Mouse (Mus musculus): Measurements from ENCODE around the gene Zbtb8b. TPM values are rescaled to one million over a fixed set of nuclear protein-coding genes. Genes with fewer than 3 reads are reported as not detected.

Zbtb8b gene
- total and polyA plus RNA-seq, 3 experiments = 0.08 to 0.29 TPM; not detected in 1

- Histone ChIP-seq H3K9ac (ENCODE audit: control insufficient read depth, low read depth, low read length, poor library complexity, severe bottlenecking) (no peak overlapping the region), H3K36me3 (ENCODE audit: control insufficient read depth in 1 of 2, insufficient read depth in 2 of 2, low read length in 2 of 2) (peaks cover 0 to 2% of the 10 kb centered on the region in 2 experiments; a peak in 1 of 4 replicates)
Measured at GRCm38 (mm10) chr4:129394089-129394870, 46.4 kb downstream of the Zbtb8b start.

GRCm38 (mm10) chr4:129390936-129391557 is 49.6 kb downstream of the Zbtb8b start:
- no peaks in the 10 kb centered on the region for H3K9me3 ChIP-seq (replicated peaks; ENCODE audit: insufficient read depth, low read length)
- no peak overlapping the region for H3K27ac ChIP-seq (ENCODE audit: control insufficient read depth, low read depth, low read length)
- H3K4me3 ChIP-seq (ENCODE audit: control insufficient read depth in 1 of 2, insufficient read depth in 1 of 2, low read depth in 2 of 2, low read length in 2 of 2) = no peak overlapping the region
- H3K4me1 ChIP-seq (ENCODE audit: control insufficient read depth in 1 of 2, insufficient read depth in 2 of 2, low read length in 2 of 2) = peaks cover 0 to 9% of the 10 kb centered on the region in 2 experiments; a peak in 3 of 4 replicates
- H3K27me3 ChIP-seq (ENCODE audit: control insufficient read depth in 1 of 2, insufficient read depth in 2 of 2, low read length in 2 of 2) = no peaks in the 10 kb centered on the region
- no peak overlapping the region for H3K9ac ChIP-seq (ENCODE audit: control insufficient read depth, low read depth, low read length, poor library complexity, severe bottlenecking)
- H3K79me2 ChIP-seq (ENCODE audit: control insufficient read depth, insufficient read depth, low read length, poor library complexity) = no peaks in the 10 kb centered on the region
- TF ChIP-seq ZNF384 (IDR thresholded peaks at IDR 0.05; ENCODE audit: low read depth, low read length) = no peak
- no peak for TF ChIP-seq TAL1 (IDR thresholded peaks at IDR 0.05; ENCODE audit: low read length)
- no peak for TF ChIP-seq MAX (IDR thresholded peaks at IDR 0.05; ENCODE audit: low read length)
- no peak for TF ChIP-seq EP300 (IDR thresholded peaks at IDR 0.05; ENCODE audit: low read depth in 1 of 2, low read length in 2 of 2)
- no peak for TF ChIP-seq NELFE (IDR thresholded peaks at IDR 0.05; ENCODE audit: low read depth, low read length)
- TF ChIP-seq SIN3A (IDR thresholded peaks at IDR 0.05; ENCODE audit: low read length) = no peak
- no peak for TF ChIP-seq GABPA (IDR thresholded peaks at IDR 0.05; ENCODE audit: low read depth, low read length)
- no peak for TF ChIP-seq RAD21 (IDR thresholded peaks at IDR 0.05; ENCODE audit: low read depth, low read length)
- no peak for TF ChIP-seq CHD2 (IDR thresholded peaks at IDR 0.05; ENCODE audit: low read length)
- TF ChIP-seq RCOR1 (IDR thresholded peaks at IDR 0.05; ENCODE audit: low read depth, low read length) = no peak
- no peak for TF ChIP-seq HCFC1 (IDR thresholded peaks at IDR 0.05; ENCODE audit: low read depth, low read length)
- no peak for TF ChIP-seq USF1 (IDR thresholded peaks at IDR 0.05; ENCODE audit: low read depth, low read length)
- no peak for DNase-seq (ENCODE audit: low read depth, low spot score)
- peaks cover 0 to 7% of the 10 kb centered on the region in 2 experiments; a peak in 2 of 4 replicates for H3K36me3 ChIP-seq (ENCODE audit: control insufficient read depth in 1 of 2, insufficient read depth in 2 of 2, low read length in 2 of 2)

More at GRCm38 (mm10) chr4:129394089-129394870, 46.4 kb downstream of the Zbtb8b start:
- Histone ChIP-seq H3K4me3 (ENCODE audit: control insufficient read depth in 1 of 2, insufficient read depth in 1 of 2, low read depth in 2 of 2, low read length in 2 of 2) (no peak overlapping the region), H3K4me1 (ENCODE audit: control insufficient read depth in 1 of 2, insufficient read depth in 2 of 2, low read length in 2 of 2) (peaks cover 0 to 2% of the 10 kb centered on the region in 2 experiments; a peak in 2 of 4 replicates), H3K9me3 (replicated peaks; ENCODE audit: insufficient read depth, low read length) (no peaks in the 10 kb centered on the region), H3K27me3 (ENCODE audit: control insufficient read depth in 1 of 2, insufficient read depth in 2 of 2, low read length in 2 of 2) (no peaks in the 10 kb centered on the region), H3K27ac (ENCODE audit: control insufficient read depth, low read depth, low read length) (no peak overlapping the region), H3K79me2 (ENCODE audit: control insufficient read depth, insufficient read depth, low read length, poor library complexity) (no peaks in the 10 kb centered on the region)
- DNase-seq (ENCODE audit: low read depth, low spot score) = no peak
- TF ChIP-seq CTCF (IDR thresholded peaks at IDR 0.05 in 2 of 3, conservative IDR thresholded peaks at IDR 0.05 in 1 of 3; ENCODE audit: control insufficient read depth in 1 of 3, insufficient read depth in 1 of 3, low read depth in 2 of 3, low read length in 3 of 3, poor library complexity in 1 of 3, severe bottlenecking in 1 of 3) (no peak), MAX (IDR thresholded peaks at IDR 0.05; ENCODE audit: low read length) (no peak), GABPA (IDR thresholded peaks at IDR 0.05; ENCODE audit: low read depth, low read length) (no peak), TCF12 (IDR thresholded peaks at IDR 0.05; ENCODE audit: low read depth, low read length) (no peak), POLR2A (IDR thresholded peaks at IDR 0.05; ENCODE audit: control insufficient read depth in 1 of 2, insufficient read depth in 1 of 2, low read depth in 1 of 2, low read length in 2 of 2, poor library complexity in 1 of 2) (no peak), RCOR1 (IDR thresholded peaks at IDR 0.05; ENCODE audit: low read depth, low read length) (no peak), ZC3H11A (IDR thresholded peaks at IDR 0.05; ENCODE audit: low read depth, low read length) (no peak), NRF1 (IDR thresholded peaks at IDR 0.05; ENCODE audit: insufficient read depth, low read depth, low read length, poor library complexity, severe bottlenecking) (no peak), E2F4 (IDR thresholded peaks at IDR 0.05; ENCODE audit: borderline replicate concordance, low read depth, low read length) (no peak), GATA1 (IDR thresholded peaks at IDR 0.05; ENCODE audit: low read depth, low read length) (no peak), USF2 (IDR thresholded peaks at IDR 0.05; ENCODE audit: borderline replicate concordance in 1 of 2, insufficient read depth in 1 of 2, low read depth in 1 of 2, low read length in 2 of 2) (no peak)

All from MEL (cell line).